Mouse (Mus musculus) kidney, adult 2 months (tissue): ENCODE measurements around the gene 4930402H24Rik. TPM values are rescaled to one million over a fixed set of nuclear protein-coding genes. Genes with fewer than 3 reads are reported as not detected.

Source experiments
- DNase-seq: peaks from one replicate; pipeline ENCODE4 v3.0.0; 2021
- H3K27ac ChIP-seq: fragments of 200-500 bp; 2 replicates; pipeline ENCODE4 v1.5.1; 2012; ENCODE audit warnings: low read depth, low read length, control low read depth, inconsistent platforms; ENCODE audit not compliant: insufficient read depth
- H3K27me3 ChIP-seq: fragments of 200-500 bp; replicated peaks from 2 replicates; pipeline ENCODE4 v1.6.1; 2012; ENCODE audit warnings: mild to moderate bottlenecking, moderate library complexity, low read length, inconsistent platforms; ENCODE audit not compliant: control insufficient read depth, insufficient read depth
- H3K36me3 ChIP-seq: fragments of 200-500 bp; 2 replicates; pipeline ENCODE4 v1.6.1; 2012; ENCODE audit warnings: mild to moderate bottlenecking, moderate library complexity, low read length, inconsistent platforms; ENCODE audit not compliant: control insufficient read depth, insufficient read depth
- H3K4me1 ChIP-seq: fragments of 200-500 bp; 2 replicates; pipeline ENCODE4 v1.6.1; 2011; ENCODE audit warnings: low read length; ENCODE audit not compliant: control insufficient read depth, insufficient read depth
- H3K4me3 ChIP-seq: fragments of 200-500 bp; 2 replicates; pipeline ENCODE4 v1.5.1; 2011; ENCODE audit warnings: mild to moderate bottlenecking, low read depth, low read length, control low read depth; ENCODE audit not compliant: insufficient read depth
- CTCF ChIP-seq: fragments of 200-500 bp; conservative IDR thresholded peaks from 2 replicates; pipeline ENCODE4 v1.5.1; 2011; ENCODE audit warnings: low read depth, mild to moderate bottlenecking, control low read depth, low read length, moderate library complexity, mixed read lengths; ENCODE audit not compliant: insufficient read depth, insufficient read length
- POLR2A ChIP-seq: fragments of 200-500 bp; IDR thresholded peaks from one replicate; pipeline ENCODE4 v1.6.1; 2011; ENCODE audit warnings: low read depth, low read length, control low read depth
- WGBS: fragments of 180-500 bp; shearing (Covaris S2); methylation state at CpG from one replicate; pipeline ENCODE4 v1.1.7; 2018; 5-methylcytosine and 5-hydroxymethylcytosine counted together
- polyA plus RNA-seq: library from polyadenylated mRNA; depleted of rRNA; stranded (reverse); fragments of >200 nt; gene quantifications from 2 replicates; pipeline ENCODE4 v1.2.3, GENCODE M21; 2012

4930402H24Rik gene
- polyA plus RNA-seq, 1 experiment, result 70.2 TPM

DNA sequence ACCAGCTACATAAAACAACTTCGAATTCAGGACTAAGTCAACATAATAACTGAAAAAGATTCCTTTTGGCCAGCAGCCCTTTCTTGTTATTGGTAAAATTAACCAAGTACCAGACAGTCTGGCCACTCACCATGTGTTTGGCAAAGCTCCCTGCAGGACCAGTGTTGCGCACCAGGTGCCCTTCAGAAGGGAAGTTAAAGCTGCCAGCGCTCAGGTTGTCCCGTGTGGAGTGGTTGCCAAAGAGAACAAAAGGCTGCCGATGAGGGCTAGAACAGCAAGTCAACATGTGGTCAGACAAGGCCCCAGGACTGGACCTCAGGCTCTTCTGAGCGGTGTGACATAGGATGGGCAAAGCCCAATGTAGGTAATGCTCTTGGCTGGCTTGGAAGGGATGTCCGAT lies 114.5 kb downstream of the 4930402H24Rik start:
- Histone ChIP-seq H3K4me3 (no peak overlapping the region), H3K36me3 (peaks cover 4% of the 10 kb centered on the region), H3K4me1 (peaks cover 3% of the 10 kb centered on the region; the same call in 1 of the 2 replicates), H3K27ac (no peak overlapping the region), H3K27me3 (no peaks in the 10 kb centered on the region)
- 86% methylated on average over 7 of the region's 7 CpGs for WGBS
- no peak for TF ChIP-seq CTCF
- no peak for TF ChIP-seq POLR2A
- peak; percentile 57 for DNase-seq

DNA sequence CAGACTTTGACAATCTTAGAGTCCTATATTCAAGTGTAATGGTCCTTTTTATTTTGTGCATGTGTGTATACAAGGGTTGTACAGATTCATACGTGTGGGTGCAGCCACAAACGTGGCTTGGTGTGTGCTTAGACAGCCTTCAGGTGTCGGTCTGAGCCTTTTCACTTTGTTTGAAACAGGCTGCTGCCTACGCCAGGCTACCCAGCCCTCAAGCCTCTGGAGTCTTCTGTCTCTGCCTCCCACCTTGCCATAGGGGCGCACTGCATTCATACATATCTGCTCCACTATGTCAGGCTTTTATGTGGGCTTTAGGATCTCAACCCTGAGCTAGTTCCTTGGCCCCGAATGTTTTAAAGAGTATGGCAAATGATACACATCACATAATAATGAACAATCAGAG lies 116.6 kb downstream of the 4930402H24Rik start:
- no peak for TF ChIP-seq CTCF
- TF ChIP-seq POLR2A, result no peak

DNA sequence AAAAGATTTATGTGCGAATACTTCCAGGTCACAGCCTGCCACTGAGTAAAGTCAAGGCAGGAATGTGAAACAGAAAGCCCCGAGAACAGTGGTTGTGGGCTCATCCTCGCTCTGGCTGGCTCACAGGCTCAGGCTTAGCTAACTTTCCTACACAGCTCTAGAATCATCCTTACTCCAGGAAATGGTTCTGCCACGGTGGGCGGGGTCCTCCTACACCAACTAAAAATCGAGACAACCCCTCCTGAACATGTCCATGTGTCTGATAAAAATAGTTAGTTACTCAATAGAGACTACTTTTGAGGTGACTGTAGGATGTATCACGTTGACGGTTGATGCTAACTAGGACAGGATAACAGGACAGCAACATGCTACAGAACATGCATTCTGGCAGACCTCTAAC lies 117.2 kb downstream of the 4930402H24Rik start:
- TF ChIP-seq CTCF, result no peak
- no peak for TF ChIP-seq POLR2A
- H3K4me1 ChIP-seq, result no peaks in the 10 kb centered on the region
- no peak overlapping the region for H3K4me3 ChIP-seq
- DNase-seq, result no peak
- H3K27ac ChIP-seq, result no peak overlapping the region
- peaks cover 10% of the 10 kb centered on the region for H3K36me3 ChIP-seq
- H3K27me3 ChIP-seq, result no peaks in the 10 kb centered on the region
- WGBS, result 75% methylated on average over 8 of the region's 8 CpGs

More for the DNA sequence above, 116.6 kb downstream of the 4930402H24Rik start:
- 97% methylated on average over 6 of the region's 6 CpGs for WGBS
- H3K4me3 ChIP-seq, result no peak overlapping the region
- H3K36me3 ChIP-seq, result peaks cover 8% of the 10 kb centered on the region
- H3K27me3 ChIP-seq, result no peaks in the 10 kb centered on the region
- no peaks in the 10 kb centered on the region for H3K4me1 ChIP-seq
- no peak for DNase-seq
- H3K27ac ChIP-seq, result no peak overlapping the region

DNA sequence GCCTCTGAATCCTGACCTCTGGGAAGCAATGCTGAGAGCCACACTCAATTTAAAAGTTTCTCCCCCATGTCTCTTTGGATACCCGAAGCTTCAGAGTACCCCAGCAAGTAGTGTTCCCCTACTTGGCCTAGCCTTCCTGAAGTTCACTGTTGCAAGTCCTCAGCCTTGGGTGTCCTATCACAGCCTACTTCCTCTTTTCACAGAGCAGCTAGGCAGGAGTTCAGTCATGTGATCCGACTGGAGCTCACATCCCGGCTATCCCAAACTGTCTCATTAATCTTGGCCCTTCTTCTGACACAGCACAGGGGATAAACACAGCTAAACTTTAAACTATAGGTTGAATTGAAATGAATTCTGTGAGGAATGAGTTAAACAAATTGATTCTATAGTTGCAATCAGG lies 121.3 kb downstream of the 4930402H24Rik start:
- TF ChIP-seq POLR2A, result no peak
- TF ChIP-seq CTCF, result no peak
- no peak overlapping the region for H3K4me3 ChIP-seq
- H3K4me1 ChIP-seq, result no peaks in the 10 kb centered on the region
- no peaks in the 10 kb centered on the region for H3K27me3 ChIP-seq
- DNase-seq, result no peak
- H3K36me3 ChIP-seq, result peaks cover 16% of the 10 kb centered on the region
- WGBS, result 54% methylated on average over 3 of the region's 3 CpGs
- H3K27ac ChIP-seq, result no peak overlapping the region

DNA sequence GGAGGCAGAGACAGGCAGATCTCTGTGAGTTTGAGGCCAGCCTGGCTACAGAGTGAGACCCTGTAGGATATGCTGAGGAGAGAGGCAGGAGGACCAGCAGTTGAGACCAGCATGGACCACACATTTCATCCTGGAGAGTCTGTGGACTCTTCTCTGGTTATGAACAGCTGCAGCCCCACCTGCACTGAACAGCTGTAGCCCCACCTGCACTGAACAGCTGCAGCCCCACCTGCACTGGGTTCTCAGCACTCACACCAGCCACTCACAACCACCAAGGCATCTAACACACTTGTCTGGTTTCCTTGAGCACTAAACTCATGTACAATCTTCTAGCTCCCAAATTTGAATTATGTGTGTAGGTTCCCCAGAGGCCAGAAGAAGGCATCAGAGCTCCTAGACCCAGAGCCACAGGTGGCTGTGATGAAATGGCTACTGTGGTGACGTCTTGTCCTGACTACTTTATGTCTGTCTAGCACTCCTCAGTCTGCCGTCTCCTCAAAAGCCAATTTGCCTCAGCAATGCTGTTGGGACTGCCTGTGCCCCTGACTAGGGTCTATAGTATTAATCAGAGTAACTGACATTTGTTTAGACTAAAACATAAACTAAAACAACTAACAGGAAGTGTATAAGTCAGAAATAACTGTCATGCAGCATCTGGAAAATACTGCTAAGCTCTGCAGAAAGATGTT lies 125.4 kb downstream of the 4930402H24Rik start:
- no peaks in the 10 kb centered on the region for H3K4me1 ChIP-seq
- no peaks in the 10 kb centered on the region for H3K27me3 ChIP-seq
- H3K4me3 ChIP-seq, result no peak overlapping the region
- TF ChIP-seq CTCF, result no peak
- TF ChIP-seq POLR2A, result no peak
- peaks cover 13% of the 10 kb centered on the region for H3K36me3 ChIP-seq
- no peak for DNase-seq
- 81% methylated on average over 2 of the region's 2 CpGs for WGBS
- no peak overlapping the region for H3K27ac ChIP-seq

DNA sequence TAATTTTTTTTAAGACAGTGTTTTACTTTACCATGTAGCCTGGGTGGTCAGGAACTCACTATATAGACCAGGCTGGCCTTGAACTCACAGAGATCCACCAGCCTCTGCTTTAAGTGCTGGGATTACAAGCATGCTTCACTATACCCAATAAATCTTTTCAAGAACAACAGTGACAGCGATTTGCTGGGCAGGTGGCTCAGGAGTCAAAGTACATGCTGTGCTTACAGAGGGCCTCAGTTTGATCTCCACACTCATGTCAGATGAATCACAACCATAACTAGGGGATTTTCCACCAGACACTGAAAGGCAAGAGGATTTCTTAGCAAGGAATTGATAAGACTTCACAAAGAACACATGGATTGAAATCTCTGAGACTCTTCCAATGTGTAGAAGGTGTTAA lies 126.3 kb downstream of the 4930402H24Rik start:
- TF ChIP-seq CTCF, result no peak
- TF ChIP-seq POLR2A, result no peak
- 55% methylated on average over 1 of the region's 1 CpGs for WGBS
- H3K27ac ChIP-seq, result no peak overlapping the region

DNA sequence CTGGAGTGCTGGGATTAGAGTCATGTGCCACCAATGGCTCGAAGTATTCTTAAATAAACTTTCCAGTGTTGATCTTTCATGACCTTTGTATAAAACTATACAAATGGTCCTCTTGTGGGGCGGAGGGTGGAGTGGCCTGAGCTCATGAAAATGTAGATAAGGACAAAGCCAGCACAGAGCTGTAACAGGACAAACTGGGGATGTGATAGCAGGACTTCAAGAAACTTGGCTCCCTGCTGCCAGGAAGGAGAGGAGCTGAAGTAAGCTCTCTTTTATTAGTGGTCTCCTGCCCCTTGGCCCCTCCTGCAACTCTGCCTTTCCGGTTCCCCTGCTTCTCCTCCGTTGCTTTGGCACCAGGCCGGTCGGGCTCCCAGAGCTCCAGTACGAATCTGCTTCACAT lies 129.6 kb downstream of the 4930402H24Rik start:
- TF ChIP-seq POLR2A (no peak), CTCF (no peak)
- H3K36me3 ChIP-seq, result peaks cover 5% of the 10 kb centered on the region

More for the DNA sequence above, 126.3 kb downstream of the 4930402H24Rik start:
- no peaks in the 10 kb centered on the region for H3K27me3 ChIP-seq
- DNase-seq, result no peak
- H3K36me3 ChIP-seq, result peaks cover 12% of the 10 kb centered on the region
- H3K4me1 ChIP-seq, result no peaks in the 10 kb centered on the region
- H3K4me3 ChIP-seq, result no peak overlapping the region

More for the DNA sequence above, 129.6 kb downstream of the 4930402H24Rik start:
- no peak overlapping the region for H3K27ac ChIP-seq
- no peak overlapping the region for H3K4me3 ChIP-seq
- 71% methylated on average over 7 of the region's 7 CpGs for WGBS
- no peaks in the 10 kb centered on the region for H3K27me3 ChIP-seq
- no peaks in the 10 kb centered on the region for H3K4me1 ChIP-seq
- DNase-seq, result peak; percentile 10
